Comparison of ENCODE assay signal across 8 mouse cellular contexts in genomic region chr7:6194129-6194528, GRCm38 (mm10). TPM values are rescaled to one million over a fixed set of nuclear protein-coding genes. Genes with fewer than 3 reads are reported as not detected.
DNase-seq lines count a peak whose midpoint lies in the region; ATAC-seq lines count a peak whose summit lies in the region.

No protein-coding gene starts in this region.

- H3K4me3 ChIP-seq in forebrain, embryonic 16.5 days (replicated peaks; ENCODE audit: low read length), result no peak overlapping the region
- no peak overlapping the region for H3K4me3 ChIP-seq in liver, embryonic 11.5 days (ENCODE audit: low read depth, low read length)
- no peak overlapping the region for H3K4me3 ChIP-seq in stomach, embryonic 15.5 days (replicated peaks)

- no peaks in the 10 kb centered on the region for H3K4me1 ChIP-seq in forebrain, embryonic 16.5 days (replicated peaks; ENCODE audit: control insufficient read depth, insufficient read depth, low read length)
- H3K4me1 ChIP-seq in liver, embryonic 11.5 days (replicated peaks; ENCODE audit: control insufficient read depth, insufficient read depth, low read length), result no peaks in the 10 kb centered on the region
- no peaks in the 10 kb centered on the region for H3K4me1 ChIP-seq in stomach, embryonic 15.5 days

- no peak overlapping the region for H3K9ac ChIP-seq in forebrain, embryonic 16.5 days (replicated peaks; ENCODE audit: low read depth, low read length)
- H3K9ac ChIP-seq in liver, embryonic 11.5 days (ENCODE audit: low read depth, low read length), result no peak overlapping the region
- H3K9ac ChIP-seq in stomach, embryonic 15.5 days, result no peak overlapping the region

- peaks cover 11% of the 10 kb centered on the region; the same call in 1 of the 2 replicates for H3K36me3 ChIP-seq in forebrain, embryonic 16.5 days (ENCODE audit: control insufficient read depth, insufficient read depth)
- H3K36me3 ChIP-seq in liver, embryonic 11.5 days (ENCODE audit: control insufficient read depth, insufficient read depth, low read length), result peaks cover 3% of the 10 kb centered on the region; the same call in 1 of the 2 replicates
- H3K36me3 ChIP-seq in stomach, embryonic 15.5 days, result peaks cover 6% of the 10 kb centered on the region; the same call in 1 of the 2 replicates

- ATAC-seq in forebrain, embryonic 16.5 days, result peak; percentile 78
- peak; percentile 53 for ATAC-seq in liver, embryonic 11.5 days (replicated peaks; ENCODE audit: low FRiP score)
- peak; percentile 59 for ATAC-seq in monocyte, adult 5-6 weeks (replicated peaks; ENCODE audit: insufficient number of reproducible peaks, low FRiP score, low TSS enrichment, poor library complexity, severe bottlenecking)
- ATAC-seq in stomach, embryonic 15.5 days (ENCODE audit: insufficient read depth, low FRiP score, low read depth), result peak; percentile 56; the same call in 1 of the 2 replicates

- H3K9me3 ChIP-seq in forebrain, embryonic 16.5 days (ENCODE audit: control insufficient read depth, low read length), result no peaks in the 10 kb centered on the region
- no peaks in the 10 kb centered on the region for H3K9me3 ChIP-seq in liver, embryonic 11.5 days (ENCODE audit: control insufficient read depth, low read length)
- no peaks in the 10 kb centered on the region for H3K9me3 ChIP-seq in stomach, embryonic 15.5 days

- H3K27ac ChIP-seq in forebrain, embryonic 16.5 days (ENCODE audit: low read length), result no peak overlapping the region
- no peak overlapping the region for H3K27ac ChIP-seq in liver, embryonic 11.5 days (ENCODE audit: low read depth, low read length)
- no peak overlapping the region for H3K27ac ChIP-seq in stomach, embryonic 15.5 days

- peak; percentile 46 to 66 for DNase-seq in right cerebral cortex, postnatal 10 days (ENCODE audit: low spot score in 2 of 2)
- no peak for DNase-seq in right cerebral cortex, postnatal 25 days
- peak; percentile 74 to 81 for DNase-seq in cerebellum, adult 18-20 months
- DNase-seq in induced T-regulatory cell, adult 2 months (ENCODE audit: low read depth), result peak; percentile 76
- DNase-seq in liver, embryonic 11.5 days (ENCODE audit: low spot score), result no peak

- no peak overlapping the region for H3K4me2 ChIP-seq in forebrain, embryonic 16.5 days (ENCODE audit: low read length)
- no peak overlapping the region for H3K4me2 ChIP-seq in liver, embryonic 11.5 days
- H3K4me2 ChIP-seq in stomach, embryonic 15.5 days, result no peak overlapping the region

- H3K27me3 ChIP-seq in forebrain, embryonic 16.5 days (replicated peaks; ENCODE audit: control insufficient read depth, insufficient read depth, low read length), result no peaks in the 10 kb centered on the region
- H3K27me3 ChIP-seq in liver, embryonic 11.5 days (replicated peaks; ENCODE audit: control insufficient read depth, insufficient read depth, low read length), result peaks cover under 1% of the 10 kb centered on the region; the same call in 1 of the 2 replicates
- H3K27me3 ChIP-seq in stomach, embryonic 15.5 days (replicated peaks), result no peaks in the 10 kb centered on the region

- WGBS in forebrain, embryonic 16.5 days, result 21% methylated on average over 5 of the region's 5 CpGs
- WGBS in liver, embryonic 11.5 days, result 21% methylated on average over 5 of the region's 5 CpGs
- 14% methylated on average over 5 of the region's 5 CpGs for WGBS in stomach, embryonic 15.5 days

RNA-seq across cellular contexts. Expression of gene Galp, which starts 2.8 kb away (rescaled TPM):
- not detected in 2 replicates for polyA plus RNA-seq in forebrain, embryonic 16.5 days (2015; fragmentation: Nextera tagmentation; extraction: Ambion mirVana)
- polyA plus RNA-seq in liver, embryonic 11.5 days (2014; fragmentation: Nextera tagmentation; extraction: Ambion mirVana), result not detected in 2 replicates
- total RNA-seq in monocyte, adult 5-6 weeks (2017), result not detected in 3 replicates
- not detected in 2 replicates for polyA plus RNA-seq in stomach, embryonic 15.5 days (2015; fragmentation: Nextera tagmentation; extraction: Ambion mirVana)

RNA-seq across cellular contexts. Expression of gene Zfp444, which starts 22.1 kb away (rescaled TPM):
- polyA plus RNA-seq in forebrain, embryonic 16.5 days (2015; fragmentation: Nextera tagmentation; extraction: Ambion mirVana), result 99.6 and 101 TPM in 2 replicates
- polyA plus RNA-seq in liver, embryonic 11.5 days (2014; fragmentation: Nextera tagmentation; extraction: Ambion mirVana), result 44.6 and 46.8 TPM in 2 replicates
- total RNA-seq in monocyte, adult 5-6 weeks (2017), result 12.1 to 33.4 TPM (median 16.7 TPM) in 3 replicates
- polyA plus RNA-seq in stomach, embryonic 15.5 days (2015; fragmentation: Nextera tagmentation; extraction: Ambion mirVana), result 46.8 and 49.6 TPM in 2 replicates

RNA-seq across cellular contexts. Expression of gene Zscan5b, which starts 27.9 kb away (rescaled TPM):
- polyA plus RNA-seq in forebrain, embryonic 16.5 days (2015; fragmentation: Nextera tagmentation; extraction: Ambion mirVana), result not detected in 2 replicates
- polyA plus RNA-seq in liver, embryonic 11.5 days (2014; fragmentation: Nextera tagmentation; extraction: Ambion mirVana), result not detected in 2 replicates
- not detected in 3 replicates for total RNA-seq in monocyte, adult 5-6 weeks (2017)
- not detected in 2 replicates for polyA plus RNA-seq in stomach, embryonic 15.5 days (2015; fragmentation: Nextera tagmentation; extraction: Ambion mirVana)

RNA-seq across cellular contexts. Expression of gene Zfp787, which starts 38.3 kb away (rescaled TPM):
- 16.9 and 21.3 TPM in 2 replicates for polyA plus RNA-seq in forebrain, embryonic 16.5 days (2015; fragmentation: Nextera tagmentation; extraction: Ambion mirVana)
- polyA plus RNA-seq in liver, embryonic 11.5 days (2014; fragmentation: Nextera tagmentation; extraction: Ambion mirVana), result 15.2 and 15.6 TPM in 2 replicates
- total RNA-seq in monocyte, adult 5-6 weeks (2017), result 33.9 to 36.8 TPM (median 34.7 TPM) in 3 replicates
- 26.0 and 28.1 TPM in 2 replicates for polyA plus RNA-seq in stomach, embryonic 15.5 days (2015; fragmentation: Nextera tagmentation; extraction: Ambion mirVana)

RNA-seq across cellular contexts. Expression of gene Epp13, which starts 58.4 kb away (rescaled TPM):
- polyA plus RNA-seq in forebrain, embryonic 16.5 days (2015; fragmentation: Nextera tagmentation; extraction: Ambion mirVana), result not detected in 2 replicates
- polyA plus RNA-seq in liver, embryonic 11.5 days (2014; fragmentation: Nextera tagmentation; extraction: Ambion mirVana), result not detected in 2 replicates
- not detected in 3 replicates for total RNA-seq in monocyte, adult 5-6 weeks (2017)
- not detected in 2 replicates for polyA plus RNA-seq in stomach, embryonic 15.5 days (2015; fragmentation: Nextera tagmentation; extraction: Ambion mirVana)

Comparison
In these comparisons a context has a peak if more than half of its experiments do, and no peak if none do; other contexts are left out.
1. DNase-seq: peak in right cerebral cortex, postnatal 10 days (2 of 2), cerebellum, adult 18-20 months (2 of 2) and induced T-regulatory cell, adult 2 months (single experiment); none in right cerebral cortex, postnatal 25 days (single experiment) and liver, embryonic 11.5 days (single experiment).
2. Peak in every context shown above with its lines, with median percentiles within 50 percentile points of each other: ATAC-seq.